Mouse (Mus musculus) MEL (cell line): ENCODE measurements around the gene Palm. TPM values are rescaled to one million over a fixed set of nuclear protein-coding genes. Genes with fewer than 3 reads are reported as not detected.

Source experiments
- DNase-seq: peaks from one replicate; pipeline ENCODE4 v3.0.0; 2011; ENCODE audit warnings: low read depth, low spot score
- H3K27ac ChIP-seq: 2 replicates; pipeline ENCODE4 v1.5.1; 2012; ENCODE audit warnings: low read depth, mild to moderate bottlenecking, control low read depth, low read length, moderate library complexity; ENCODE audit not compliant: control insufficient read depth
- H3K27me3 ChIP-seq, 2 experiments: fragments of 150-350 bp in 1 of 2; sonication (generic) in 1 of 2; 2 replicates each; pipeline ENCODE4 v1.6.1; 2012; ENCODE audit warnings: low read length in 2 of 2, mild to moderate bottlenecking in 2 of 2, improper control_type of control experiment in 1 of 2, moderate library complexity in 1 of 2; ENCODE audit not compliant: insufficient read depth in 2 of 2, control insufficient read depth in 1 of 2
- H3K36me3 ChIP-seq, 2 experiments: 2 replicates each; pipeline ENCODE4 v1.6.1; 2012 to 2014; ENCODE audit warnings: low read length in 2 of 2, improper control_type of control experiment in 1 of 2, inconsistent platforms in 1 of 2, mild to moderate bottlenecking in 1 of 2; ENCODE audit not compliant: insufficient read depth in 2 of 2, control insufficient read depth in 1 of 2
- H3K4me1 ChIP-seq, 2 experiments: fragments of 150-350 bp in 1 of 2; sonication (generic) in 1 of 2; 2 replicates each; pipeline ENCODE4 v1.6.1; 2012; ENCODE audit warnings: low read length in 2 of 2, improper control_type of control experiment in 1 of 2, mild to moderate bottlenecking in 1 of 2; ENCODE audit not compliant: insufficient read depth in 2 of 2, control insufficient read depth in 1 of 2
- H3K4me3 ChIP-seq, 2 experiments: fragments of 150-350 bp in 1 of 2; sonication (generic) in 1 of 2; 2 replicates each; pipeline ENCODE4 v1.5.1; 2012; ENCODE audit warnings: low read depth in 2 of 2, low read length in 2 of 2, mild to moderate bottlenecking in 2 of 2, moderate library complexity in 2 of 2, control low read depth in 1 of 2, improper control_type of control experiment in 1 of 2; ENCODE audit not compliant: control insufficient read depth in 1 of 2, insufficient read depth in 1 of 2
- H3K79me2 ChIP-seq: 2 replicates; pipeline ENCODE4 v1.6.1; 2012; ENCODE audit warnings: mild to moderate bottlenecking, low read length, moderate library complexity; ENCODE audit not compliant: control insufficient read depth, poor library complexity, insufficient read depth
- H3K9ac ChIP-seq: 2 replicates; pipeline ENCODE4 v1.6.1; 2012; ENCODE audit warnings: low read depth, mild to moderate bottlenecking, control low read depth, low read length, moderate library complexity; ENCODE audit not compliant: control insufficient read depth, poor library complexity, severe bottlenecking
- H3K9me3 ChIP-seq: fragments of 150-350 bp; sonication (generic); replicated peaks from 2 replicates; pipeline ENCODE4 v1.6.1; 2012; ENCODE audit warnings: mild to moderate bottlenecking, low read length, improper control_type of control experiment, moderate library complexity; ENCODE audit not compliant: insufficient read depth
- CHD1 ChIP-seq: IDR thresholded peaks from 2 replicates; pipeline ENCODE4 v1.6.1; 2012; ENCODE audit warnings: low read depth, mild to moderate bottlenecking, inconsistent platforms, low read length, improper control_type of control experiment
- CHD2 ChIP-seq: IDR thresholded peaks from 2 replicates; pipeline ENCODE4 v1.6.1; 2011; ENCODE audit warnings: low read length, improper control_type of control experiment
- CTCF ChIP-seq, 3 experiments: IDR thresholded peaks in 2 of 3; conservative IDR thresholded peaks in 1 of 3; 2 replicates each; pipeline ENCODE4 v1.5.1; 2011 to 2012; ENCODE audit warnings: low read length in 3 of 3, low read depth in 2 of 3, mild to moderate bottlenecking in 2 of 3, improper control_type of control experiment in 1 of 3, inconsistent platforms in 1 of 3, mixed read lengths in 1 of 3, moderate library complexity in 1 of 3; ENCODE audit not compliant: control insufficient read depth in 1 of 3, insufficient read depth in 1 of 3, poor library complexity in 1 of 3, severe bottlenecking in 1 of 3
- E2F4 ChIP-seq: IDR thresholded peaks from 2 replicates; pipeline ENCODE4 v1.6.1; 2011; ENCODE audit warnings: low read depth, low read length, improper control_type of control experiment, borderline replicate concordance
- GABPA ChIP-seq: IDR thresholded peaks from 2 replicates; pipeline ENCODE4 v1.6.1; 2012; ENCODE audit warnings: low read depth, mild to moderate bottlenecking, inconsistent platforms, low read length, improper control_type of control experiment, moderate library complexity
- JUND ChIP-seq: IDR thresholded peaks from 2 replicates; pipeline ENCODE4 v1.6.1; 2011; ENCODE audit warnings: low read depth, mild to moderate bottlenecking, improper control_type of control experiment, low read length
- KAT2A ChIP-seq: conservative IDR thresholded peaks from 2 replicates; pipeline ENCODE4 v1.6.1; 2012; ENCODE audit warnings: low read depth, low read length, improper control_type of control experiment, inconsistent platforms
- MAFK ChIP-seq: IDR thresholded peaks from 2 replicates; pipeline ENCODE4 v1.6.1; 2011; ENCODE audit warnings: low read depth, mild to moderate bottlenecking, low read length, improper control_type of control experiment, borderline replicate concordance
- MAX ChIP-seq: IDR thresholded peaks from 2 replicates; pipeline ENCODE4 v1.6.1; 2011; ENCODE audit warnings: low read length, improper control_type of control experiment
- MEF2A ChIP-seq: IDR thresholded peaks from 2 replicates; pipeline ENCODE4 v1.6.1; 2014; ENCODE audit warnings: low read depth, mild to moderate bottlenecking, inconsistent platforms, low read length, improper control_type of control experiment; ENCODE audit not compliant: poor library complexity, insufficient replicate concordance, severe bottlenecking; ENCODE audit errors: extremely low read depth
- MYC ChIP-seq: IDR thresholded peaks from 2 replicates; pipeline ENCODE4 v1.6.1; 2011; ENCODE audit warnings: low read depth, mild to moderate bottlenecking, low read length, improper control_type of control experiment, moderate library complexity
- POLR2AphosphoS2 ChIP-seq: IDR thresholded peaks from 2 replicates; pipeline ENCODE4 v1.6.1; 2011; ENCODE audit warnings: low read length, improper control_type of control experiment
- SIN3A ChIP-seq: IDR thresholded peaks from 2 replicates; pipeline ENCODE4 v1.6.1; 2012; ENCODE audit warnings: low read length, improper control_type of control experiment, inconsistent platforms
- SMC3 ChIP-seq: IDR thresholded peaks from 2 replicates; pipeline ENCODE4 v1.6.1; 2011; ENCODE audit warnings: low read depth, low read length, improper control_type of control experiment
- TAL1 ChIP-seq: IDR thresholded peaks from 2 replicates; pipeline ENCODE4 v1.6.1; 2012; ENCODE audit warnings: mild to moderate bottlenecking, inconsistent platforms, low read length, moderate library complexity, mixed read lengths
- TBP ChIP-seq: IDR thresholded peaks from 2 replicates; pipeline ENCODE4 v1.8.0; 2011; ENCODE audit warnings: low read depth, low read length, improper control_type of control experiment
- TCF12 ChIP-seq: IDR thresholded peaks from 2 replicates; pipeline ENCODE4 v1.6.1; 2014; ENCODE audit warnings: low read depth, mild to moderate bottlenecking, inconsistent platforms, low read length, improper control_type of control experiment, moderate library complexity
- ZC3H11A ChIP-seq: IDR thresholded peaks from 2 replicates; pipeline ENCODE4 v1.6.1; 2012; ENCODE audit warnings: low read depth, mild to moderate bottlenecking, inconsistent platforms, low read length, improper control_type of control experiment
- ZKSCAN1 ChIP-seq: IDR thresholded peaks from 2 replicates; pipeline ENCODE4 v1.6.1; 2012; ENCODE audit warnings: low read depth, mild to moderate bottlenecking, inconsistent platforms, low read length, improper control_type of control experiment, moderate library complexity
- ZMIZ1 ChIP-seq: IDR thresholded peaks from 2 replicates; pipeline ENCODE4 v1.6.1; 2012; ENCODE audit warnings: low read depth, mild to moderate bottlenecking, inconsistent platforms, low read length, improper control_type of control experiment, moderate library complexity
- ZNF384 ChIP-seq: IDR thresholded peaks from 2 replicates; pipeline ENCODE4 v1.6.1; 2012; ENCODE audit warnings: low read depth, mild to moderate bottlenecking, inconsistent platforms, low read length, improper control_type of control experiment
- polyA plus RNA-seq, 2 experiments: library from polyadenylated mRNA; stranded (reverse) in 1 of 2; unstranded in 1 of 2; fragments of >175 nt in 1 of 2; fragments of >200 nt in 1 of 2; gene quantifications; 2 replicates each; pipeline versions ENCODE4 v1.2.1 to v1.2.4; 2012; ENCODE audit warnings: low replicate concordance in 2 of 2, low read depth in 1 of 2; ENCODE audit not compliant: insufficient read length in 2 of 2, insufficient read depth in 1 of 2, missing spikeins in 1 of 2
- total RNA-seq: library from RNA; depleted of rRNA; stranded (reverse); fragments of 300-350 nt; gene quantifications from 2 replicates; pipeline ENCODE4 v1.2.3, GENCODE M21; 2012

Gene Palm
- total and polyA plus RNA-seq, 3 experiments: 4.8 to 15.5 TPM; not detected in 1

GRCm38 (mm10) chr10:79789581-79789980 is 3.8 kb upstream of the Palm start:
- H3K9ac ChIP-seq: no peak overlapping the region

GRCm38 (mm10) chr10:79790861-79791260 is 2.5 kb upstream of the Palm start, which contains the start of gene Prss57:
Prss57 (minus strand) TSS chr10:79790961.
- TF ChIP-seq SIN3A (no peak), CHD2 (no peak), ZC3H11A (no peak), ZKSCAN1 (no peak), TBP (no peak), MAFK (no peak), JUND (no peak), ZMIZ1 (no peak), E2F4 (no peak), SMC3 (no peak), TAL1 (no peak), POLR2AphosphoS2 (no peak), GABPA (no peak), CHD1 (no peak), TCF12 (no peak), MEF2A (no peak), CTCF (IDR thresholded peaks at IDR 0.05 in 2 of 3, conservative IDR thresholded peaks at IDR 0.05 in 1 of 3; ENCODE audit: control insufficient read depth in 1 of 3, insufficient read depth in 1 of 3, low read depth in 2 of 3, low read length in 3 of 3, poor library complexity in 1 of 3, severe bottlenecking in 1 of 3) (no peak), MYC (no peak)
- no peaks in the 10 kb centered on the region for H3K9me3 ChIP-seq

More at GRCm38 (mm10) chr10:79789581-79789980, 3.8 kb upstream of the Palm start:
- no peak overlapping the region for H3K4me3 ChIP-seq
- TF ChIP-seq GABPA (no peak), TCF12 (no peak), JUND (no peak), MAX (no peak), CTCF (IDR thresholded peaks at IDR 0.05 in 2 of 3, conservative IDR thresholded peaks at IDR 0.05 in 1 of 3; ENCODE audit: control insufficient read depth in 1 of 3, insufficient read depth in 1 of 3, low read depth in 2 of 3, low read length in 3 of 3, poor library complexity in 1 of 3, severe bottlenecking in 1 of 3) (no peak), KAT2A (no peak), ZKSCAN1 (no peak), ZNF384 (no peak), POLR2AphosphoS2 (no peak)
- no peak for DNase-seq
- no peaks in the 10 kb centered on the region for H3K79me2 ChIP-seq
- no peaks in the 10 kb centered on the region for H3K27me3 ChIP-seq
- peaks cover 0 to 10% of the 10 kb centered on the region in 2 experiments; a peak in 3 of 4 replicates for H3K4me1 ChIP-seq
- H3K9me3 ChIP-seq: no peaks in the 10 kb centered on the region
- peaks cover 0 to 4% of the 10 kb centered on the region in 2 experiments; a peak in 1 of 4 replicates for H3K36me3 ChIP-seq
- H3K27ac ChIP-seq: no peak overlapping the region

More at GRCm38 (mm10) chr10:79790861-79791260, 2.5 kb upstream of the Palm start, which contains the start of gene Prss57:
- Histone ChIP-seq H3K4me1 (peaks cover 0 to 10% of the 10 kb centered on the region in 2 experiments; a peak in 3 of 4 replicates), H3K9ac (no peak within 1 kb of the TSS), H3K27ac (no peak within 1 kb of the TSS), H3K79me2 (no peaks in the 10 kb centered on the region), H3K4me3 (no peak within 1 kb of the TSS), H3K27me3 (no peaks in the 10 kb centered on the region), H3K36me3 (peaks cover 0 to 4% of the 10 kb centered on the region in 2 experiments; a peak in 1 of 4 replicates)
- no peak for DNase-seq
